Mouse (Mus musculus): Measurements from ENCODE around the gene Dab1.

Gene Dab1

DNA sequence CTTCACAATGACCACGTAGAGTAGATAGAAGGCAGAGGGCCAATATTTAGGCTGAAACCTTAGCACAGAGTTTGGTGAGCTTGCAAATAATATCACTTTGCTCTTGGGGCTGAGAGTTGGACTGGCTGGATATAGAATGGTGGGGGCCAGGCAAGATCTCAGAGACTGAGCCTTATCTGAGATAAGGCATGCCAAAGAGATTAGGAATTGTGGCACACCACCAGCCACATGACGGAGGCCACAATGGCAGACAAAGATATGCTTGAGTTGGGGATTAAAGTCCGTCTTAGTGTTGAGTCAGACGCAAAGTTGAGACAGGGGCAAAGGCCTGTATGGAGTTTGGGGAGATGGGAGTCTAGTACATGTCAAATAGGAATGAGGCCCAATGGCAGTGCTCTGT, 1173.0 kb downstream of the Dab1 start:
- DNase-seq, result no peak
